ENCODE assay signal across 8 mouse cellular contexts in genomic region chr12:72084261-72085023, GRCm38 (mm10). TPM values are rescaled to one million over a fixed set of nuclear protein-coding genes. Genes with fewer than 3 reads are reported as not detected.
DNase-seq lines count a peak whose midpoint lies in the region; ATAC-seq and TF ChIP-seq lines count a peak whose summit lies in the region.

No protein-coding gene starts in this region.

- no peak overlapping the region for H3K9ac ChIP-seq in CH12.LX (ENCODE audit: insufficient read depth, low read depth)
- peak overlapping the region; percentile 72 for H3K9ac ChIP-seq in embryonic facial prominence, embryonic 12.5 days
- peak overlapping the region; percentile 88 for H3K9ac ChIP-seq in hindbrain, postnatal 0 days (replicated peaks; ENCODE audit: low read length)
- H3K9ac ChIP-seq in liver, embryonic 11.5 days (ENCODE audit: low read depth, low read length): peak overlapping the region; percentile 62

- H3K27me3 ChIP-seq in cerebellum, adult 2 months (ENCODE audit: control insufficient read depth, insufficient read depth, low read length): no peaks in the 10 kb centered on the region
- no peaks in the 10 kb centered on the region for H3K27me3 ChIP-seq in CH12.LX (replicated peaks)
- no peaks in the 10 kb centered on the region for H3K27me3 ChIP-seq in embryonic facial prominence, embryonic 12.5 days
- H3K27me3 ChIP-seq in hindbrain, postnatal 0 days (ENCODE audit: insufficient read depth, low read length): no peaks in the 10 kb centered on the region
- H3K27me3 ChIP-seq in liver, embryonic 11.5 days (replicated peaks; ENCODE audit: control insufficient read depth, insufficient read depth, low read length): no peaks in the 10 kb centered on the region

- H3K4me1 ChIP-seq in cerebellum, adult 2 months (ENCODE audit: control insufficient read depth, insufficient read depth, low read length): no peaks in the 10 kb centered on the region; the same call in 1 of the 2 replicates
- H3K4me1 ChIP-seq in CH12.LX (ENCODE audit: control insufficient read depth in 1 of 2, insufficient read depth in 2 of 2): peaks cover 4 to 21% of the 10 kb centered on the region in 2 experiments; a peak in 3 of 4 replicates
- peaks cover 31% of the 10 kb centered on the region for H3K4me1 ChIP-seq in embryonic facial prominence, embryonic 12.5 days
- H3K4me1 ChIP-seq in hindbrain, postnatal 0 days (ENCODE audit: insufficient read depth, low read length): peaks cover 5% of the 10 kb centered on the region; the same call in 1 of the 2 replicates
- peaks cover 22% of the 10 kb centered on the region for H3K4me1 ChIP-seq in liver, embryonic 11.5 days (replicated peaks; ENCODE audit: control insufficient read depth, insufficient read depth, low read length)
- peaks cover 9% of the 10 kb centered on the region for H3K4me1 ChIP-seq in olfactory bulb, adult 2 months (ENCODE audit: control insufficient read depth, insufficient read depth, low read length)

- DNase-seq in cerebellum, adult 2 months: no peak
- no peak for DNase-seq in cerebellum, adult 9-10 months
- no peak for DNase-seq in CH12.LX (ENCODE audit: extremely low read depth)
- peak; percentile 56 for DNase-seq in hindbrain, postnatal 0 days (ENCODE audit: low spot score)
- no peak for DNase-seq in liver, embryonic 11.5 days (ENCODE audit: low spot score)
- DNase-seq in cerebellum, adult 8-10 months: no peak

- no peak overlapping the region for H3K4me2 ChIP-seq in CH12.LX (ENCODE audit: insufficient read depth, low read depth, poor library complexity, severe bottlenecking)
- H3K4me2 ChIP-seq in embryonic facial prominence, embryonic 12.5 days (replicated peaks): peak overlapping the region; percentile 86
- peak overlapping the region; percentile 77 for H3K4me2 ChIP-seq in hindbrain, postnatal 0 days (ENCODE audit: low read depth, low read length)
- peak overlapping the region; percentile 94 for H3K4me2 ChIP-seq in liver, embryonic 11.5 days

- ATAC-seq in embryonic facial prominence, embryonic 12.5 days (ENCODE audit: insufficient number of reproducible peaks, insufficient read depth, low FRiP score, low TSS enrichment): 0 out of 2 replicates have a peak, but pooled peaks have one; percentile 3
- ATAC-seq in hindbrain, postnatal 0 days: peak; percentile 0; the same call in 1 of the 2 replicates
- peak; percentile 1; the same call in 1 of the 2 replicates for ATAC-seq in liver, embryonic 11.5 days (replicated peaks; ENCODE audit: low FRiP score)

- no peak for TF ChIP-seq RAD21 in CH12.LX (IDR thresholded peaks at IDR 0.05; ENCODE audit: low read depth, low read length)

- H3K36me3 ChIP-seq in CH12.LX (replicated peaks in 1 of 2; ENCODE audit: control insufficient read depth in 1 of 2, insufficient read depth in 1 of 2, low read length in 1 of 2): no peaks in the 10 kb centered on the region
- no peaks in the 10 kb centered on the region for H3K36me3 ChIP-seq in embryonic facial prominence, embryonic 12.5 days
- no peaks in the 10 kb centered on the region for H3K36me3 ChIP-seq in hindbrain, postnatal 0 days (ENCODE audit: insufficient read depth, low read length)
- no peaks in the 10 kb centered on the region for H3K36me3 ChIP-seq in liver, embryonic 11.5 days (ENCODE audit: control insufficient read depth, insufficient read depth, low read length)

- TF ChIP-seq POLR2A in cerebellum, adult 2 months (IDR thresholded peaks at IDR 0.05; ENCODE audit: borderline replicate concordance, insufficient read depth, low read length): no peak
- no peak for TF ChIP-seq POLR2A in CH12.LX (IDR thresholded peaks at IDR 0.05; ENCODE audit: low read depth, low read length)
- TF ChIP-seq POLR2A in olfactory bulb, adult 2 months (IDR thresholded peaks at IDR 0.05; ENCODE audit: insufficient read depth, low read depth, low read length): no peak

- dilution Hi-C loops in CH12.LX (cut with MboI; ENCODE audit: extremely low pct_ligation_motif_present, extremely low pct_unique_long_range_greater_than_20kb, low sequenced_read_pairs): no loop called here

- in situ Hi-C loops in CH12.LX (cut with MboI; ENCODE audit: low pct_ligation_motif_present, low pct_unique_long_range_greater_than_20kb, low sequenced_read_pairs): no loop called here

- TF ChIP-seq CTCF in cerebellum, adult 2 months (IDR thresholded peaks at IDR 0.05; ENCODE audit: borderline replicate concordance, insufficient read depth, low read depth, low read length): no peak
- no peak for TF ChIP-seq CTCF in CH12.LX (conservative IDR thresholded peaks at IDR 0.05 in 1 of 2, IDR thresholded peaks at IDR 0.05 in 1 of 2; ENCODE audit: low read depth in 2 of 2, low read length in 2 of 2)
- 0 out of 2 replicates have a peak, but pooled peaks have one; percentile 4 for TF ChIP-seq CTCF in hindbrain, postnatal 0 days (IDR thresholded peaks at IDR 0.05; ENCODE audit: low read depth)
- no peak for TF ChIP-seq CTCF in olfactory bulb, adult 2 months (IDR thresholded peaks at IDR 0.05; ENCODE audit: insufficient read depth, low read depth, low read length)

- no peak overlapping the region for H3K27ac ChIP-seq in cerebellum, adult 2 months (ENCODE audit: insufficient read depth, low read length)
- no peak overlapping the region for H3K27ac ChIP-seq in CH12.LX (ENCODE audit: insufficient read depth, low read depth)
- H3K27ac ChIP-seq in embryonic facial prominence, embryonic 12.5 days: peak overlapping the region; percentile 74
- peak overlapping the region; percentile 97 for H3K27ac ChIP-seq in hindbrain, postnatal 0 days
- H3K27ac ChIP-seq in liver, embryonic 11.5 days (ENCODE audit: low read depth, low read length): peak overlapping the region; percentile 72
- H3K27ac ChIP-seq in olfactory bulb, adult 2 months (ENCODE audit: insufficient read depth, low read depth, low read length): peak overlapping the region; percentile 52

- no peaks in the 10 kb centered on the region for H3K9me3 ChIP-seq in CH12.LX (replicated peaks; ENCODE audit: low read length)
- no peaks in the 10 kb centered on the region for H3K9me3 ChIP-seq in embryonic facial prominence, embryonic 12.5 days
- no peaks in the 10 kb centered on the region for H3K9me3 ChIP-seq in hindbrain, postnatal 0 days (ENCODE audit: low read length)
- no peaks in the 10 kb centered on the region for H3K9me3 ChIP-seq in liver, embryonic 11.5 days (ENCODE audit: control insufficient read depth, low read length)

- 15% methylated on average over 46 of the region's 46 CpGs for WGBS in cerebellum, adult 2 months
- WGBS in embryonic facial prominence, embryonic 12.5 days: 2% methylated on average over 46 of the region's 46 CpGs
- 4% methylated on average over 46 of the region's 46 CpGs for WGBS in hindbrain, postnatal 0 days
- 6% methylated on average over 46 of the region's 46 CpGs for WGBS in liver, embryonic 11.5 days
- 15% methylated on average over 46 of the region's 46 CpGs for WGBS in olfactory bulb, adult 2 months

- no peaks in the 10 kb centered on the region for H3K79me2 ChIP-seq in CH12.LX (replicated peaks; ENCODE audit: control insufficient read depth, extremely low read depth, insufficient read depth, poor library complexity, severe bottlenecking)

- no peak for TF ChIP-seq EP300 in CH12.LX (IDR thresholded peaks at IDR 0.05; ENCODE audit: low read length)

- peak overlapping the region; percentile 76 for H3K4me3 ChIP-seq in cerebellum, adult 2 months (replicated peaks; ENCODE audit: insufficient read depth, low read depth, low read length)
- H3K4me3 ChIP-seq in CH12.LX (replicated peaks in 1 of 3; ENCODE audit: low read depth in 2 of 3, low read length in 2 of 3, poor library complexity in 1 of 3): peak overlapping the region in 2 of 3 experiments; percentile 48 to 81
- H3K4me3 ChIP-seq in embryonic facial prominence, embryonic 12.5 days: peak overlapping the region; percentile 61
- H3K4me3 ChIP-seq in hindbrain, postnatal 0 days (ENCODE audit: low read length): peak overlapping the region; percentile 71
- peak overlapping the region; percentile 70 for H3K4me3 ChIP-seq in liver, embryonic 11.5 days (ENCODE audit: low read depth, low read length)
- H3K4me3 ChIP-seq in olfactory bulb, adult 2 months (ENCODE audit: insufficient read depth, low read depth, low read length): peak overlapping the region; percentile 87

RNA-seq across cellular contexts. Expression of gene L3hypdh, which starts 0.8 kb away (rescaled TPM):
- polyA plus RNA-seq in cerebellum, adult 2 months (2012; rRNA removed): 5.9 and 6.7 TPM in 2 replicates
- total RNA-seq in CH12.LX (2012; rRNA removed): not detected in 2 replicates
- total RNA-seq in CH12.LX (2014; rRNA removed): 0.12 and 0.16 TPM in 2 replicates
- not detected in 2 replicates for polyA plus RNA-seq in CH12.LX (2012; ENCODE audit: insufficient read length, low read depth)
- polyA plus RNA-seq in embryonic facial prominence, embryonic 12.5 days (2016; fragmentation: Nextera tagmentation; extraction: Ambion mirVana): 17.6 and 17.7 TPM in 2 replicates
- total RNA-seq in hindbrain, postnatal 0 days (2014; rRNA removed): 7.6 and 10.1 TPM in 2 replicates
- polyA plus RNA-seq in hindbrain, postnatal 0 days (2015; fragmentation: Nextera tagmentation; extraction: Ambion mirVana): 12.3 and 12.7 TPM in 2 replicates
- 8.0 and 8.9 TPM in 2 replicates for polyA plus RNA-seq in liver, embryonic 11.5 days (2014; fragmentation: Nextera tagmentation; extraction: Ambion mirVana)
- not detected in 2 replicates for polyA plus RNA-seq in olfactory bulb, adult 2 months (2012; ENCODE audit: insufficient read depth, insufficient read length, low replicate concordance, missing spikeins)

RNA-seq across cellular contexts. Expression of gene Jkamp, which starts 0.9 kb away (rescaled TPM):
- 93.2 and 98.3 TPM in 2 replicates for polyA plus RNA-seq in cerebellum, adult 2 months (2012; rRNA removed)
- total RNA-seq in CH12.LX (2012; rRNA removed) (16.8 and 20.0 TPM in 2 replicates), CH12.LX (2014; rRNA removed) (28.9 and 35.0 TPM in 2 replicates)
- polyA plus RNA-seq in CH12.LX (2012; ENCODE audit: insufficient read length, low read depth): 21.6 and 27.5 TPM in 2 replicates
- 65.6 and 77.9 TPM in 2 replicates for polyA plus RNA-seq in embryonic facial prominence, embryonic 12.5 days (2016; fragmentation: Nextera tagmentation; extraction: Ambion mirVana)
- total RNA-seq in hindbrain, postnatal 0 days (2014; rRNA removed): 84.9 and 88.2 TPM in 2 replicates
- polyA plus RNA-seq in hindbrain, postnatal 0 days (2015; fragmentation: Nextera tagmentation; extraction: Ambion mirVana): 112 and 117 TPM in 2 replicates
- 31.1 and 35.4 TPM in 2 replicates for polyA plus RNA-seq in liver, embryonic 11.5 days (2014; fragmentation: Nextera tagmentation; extraction: Ambion mirVana)
- not detected in 2 replicates for polyA plus RNA-seq in olfactory bulb, adult 2 months (2012; ENCODE audit: insufficient read depth, insufficient read length, low replicate concordance, missing spikeins)

RNA-seq across cellular contexts. Expression of gene Gpr135, which starts 13.5 kb away (rescaled TPM):
- 9.7 and 10.0 TPM in 2 replicates for polyA plus RNA-seq in cerebellum, adult 2 months (2012; rRNA removed)
- total RNA-seq in CH12.LX (2012; rRNA removed) (not detected in 2 replicates), CH12.LX (2014; rRNA removed) (not detected in 2 replicates)
- polyA plus RNA-seq in CH12.LX (2012; ENCODE audit: insufficient read length, low read depth): not detected in 2 replicates
- polyA plus RNA-seq in embryonic facial prominence, embryonic 12.5 days (2016; fragmentation: Nextera tagmentation; extraction: Ambion mirVana): 1.0 and 1.4 TPM in 2 replicates
- total RNA-seq in hindbrain, postnatal 0 days (2014; rRNA removed): 20.5 and 23.7 TPM in 2 replicates
- polyA plus RNA-seq in hindbrain, postnatal 0 days (2015; fragmentation: Nextera tagmentation; extraction: Ambion mirVana): 11.0 and 11.5 TPM in 2 replicates
- polyA plus RNA-seq in liver, embryonic 11.5 days (2014; fragmentation: Nextera tagmentation; extraction: Ambion mirVana): 0.31 and 0.33 TPM in 2 replicates
- polyA plus RNA-seq in olfactory bulb, adult 2 months (2012; ENCODE audit: insufficient read depth, insufficient read length, low replicate concordance, missing spikeins): not detected in 2 replicates

Comparison
In these comparisons a context has a peak if more than half of its experiments do, and no peak if none do; other contexts are left out.
1. H3K27ac ChIP-seq: peak in embryonic facial prominence, embryonic 12.5 days (single experiment), hindbrain, postnatal 0 days (single experiment), liver, embryonic 11.5 days (single experiment) and olfactory bulb, adult 2 months (single experiment); none in cerebellum, adult 2 months (single experiment) and CH12.LX (single experiment).
2. RNA of gene Jkamp, which starts 0.9 kb away (polyA plus RNA-seq): 112 to 117 TPM in hindbrain, postnatal 0 days, 93.2 to 98.3 TPM in cerebellum, adult 2 months, 65.6 to 77.9 TPM in embryonic facial prominence, embryonic 12.5 days, 31.1 to 35.4 TPM in liver, embryonic 11.5 days and 21.6 to 27.5 TPM in CH12.LX; not detected in olfactory bulb, adult 2 months; every median in the first group is over 10 times any median in the second.
3. Peak in every context shown above with its lines, with median percentiles within 50 percentile points of each other: H3K4me3 ChIP-seq and ATAC-seq.